Mouse (Mus musculus) limb, embryonic 14.5 days (tissue): Measurements from ENCODE around the gene Abi3. TPM values are rescaled to one million over a fixed set of nuclear protein-coding genes. Genes with fewer than 3 reads are reported as not detected.

Source experiments
- ATAC-seq: fragments of 200-750 bp; cut with Nextera tagmentation; 2 replicates; pipeline ENCODE4 v1.8.0; 2017; ENCODE audit warnings: low read depth, moderate number of reproducible peaks, moderate TSS enrichment; ENCODE audit not compliant: low FRiP score
- DNase-seq: peaks from one replicate; pipeline ENCODE4 v3.0.0-alpha.2; 2015; ENCODE audit warnings: low spot score
- H3K27ac ChIP-seq: fragments of 300-500 bp; sonication (generic); replicated peaks from 2 replicates; pipeline ENCODE4 v1.5.1; 2014; ENCODE audit warnings: low read depth, mild to moderate bottlenecking, low read length, moderate library complexity, mixed read lengths
- H3K27me3 ChIP-seq: fragments of 300-500 bp; sonication (generic); 2 replicates; pipeline ENCODE4 v1.6.1; 2014; ENCODE audit warnings: low read length, mixed read lengths; ENCODE audit not compliant: control insufficient read depth, insufficient read depth
- H3K36me3 ChIP-seq: fragments of 300-500 bp; sonication (generic); 2 replicates; pipeline ENCODE4 v1.6.1; 2014; ENCODE audit warnings: mild to moderate bottlenecking, low read length, moderate library complexity, mixed read lengths; ENCODE audit not compliant: control insufficient read depth, insufficient read depth
- H3K4me1 ChIP-seq: fragments of 300-500 bp; sonication (generic); 2 replicates; pipeline ENCODE4 v1.6.1; 2014; ENCODE audit warnings: antibody characterized with exemption, low read length, mixed read lengths; ENCODE audit not compliant: control insufficient read depth, insufficient read depth
- H3K4me2 ChIP-seq: fragments of 300-500 bp; sonication (generic); replicated peaks from 2 replicates; pipeline ENCODE4 v1.6.1; 2014; ENCODE audit warnings: low read depth, mild to moderate bottlenecking, low read length, moderate library complexity; ENCODE audit not compliant: severe bottlenecking
- H3K4me3 ChIP-seq: fragments of 300-500 bp; sonication (generic); replicated peaks from 2 replicates; pipeline ENCODE4 v1.5.1; 2014; ENCODE audit warnings: low read length
- H3K9ac ChIP-seq: fragments of 300-500 bp; sonication (generic); 2 replicates; pipeline ENCODE4 v1.6.1; 2014; ENCODE audit warnings: mild to moderate bottlenecking, low read depth, low read length, moderate library complexity; ENCODE audit not compliant: severe bottlenecking
- H3K9me3 ChIP-seq: fragments of 300-500 bp; sonication (generic); 2 replicates; pipeline ENCODE4 v1.6.1; 2016; ENCODE audit warnings: low read length; ENCODE audit not compliant: control insufficient read depth
- POLR2A ChIP-seq: fragments of 200-500 bp; IDR thresholded peaks from 2 replicates; pipeline ENCODE4 v1.8.0; 2012; ENCODE audit warnings: inconsistent platforms, mild to moderate bottlenecking, moderate library complexity, borderline replicate concordance; ENCODE audit not compliant: insufficient read depth, insufficient read length; ENCODE audit errors: extremely low read depth
- WGBS: fragments of 180-500 bp; shearing (Covaris S2); extraction: QIAGEN DNeasy Blood & Tissue Kit; methylation state at CpG from one replicate; pipeline ENCODE4 v1.1.7; 2014; 5-methylcytosine and 5-hydroxymethylcytosine counted together
- polyA plus RNA-seq, 2 experiments: library from polyadenylated mRNA; depleted of rRNA in 1 of 2; stranded (reverse) in 1 of 2; unstranded in 1 of 2; fragments of >200 nt; fragmentation: Nextera tagmentation in 1 of 2; extraction: Ambion mirVana in 1 of 2; gene quantifications; 2 replicates each; pipeline versions ENCODE4 v1.2.1 to v1.2.3; 2012 to 2014

Gene Abi3
- polyA plus RNA-seq, 2 experiments, result 5.5 to 7.8 TPM

- Histone ChIP-seq H3K4me3 (no peak overlapping the region), H3K27ac (no peak overlapping the region), H3K4me2 (no peak overlapping the region), H3K36me3 (no peaks in the 10 kb centered on the region), H3K4me1 (peaks cover 25% of the 10 kb centered on the region), H3K9ac (no peak overlapping the region), H3K9me3 (no peaks in the 10 kb centered on the region), H3K27me3 (peaks cover 90% of the 10 kb centered on the region)
- DNase-seq, result no peak
- no peak for TF ChIP-seq POLR2A
- ATAC-seq, result no peak
- 36% methylated on average over 16 of the region's 18 CpGs for WGBS
Observed at GRCm38 (mm10) chr11:95832129-95833005, 9.9 kb downstream of the Abi3 start.

DNA sequence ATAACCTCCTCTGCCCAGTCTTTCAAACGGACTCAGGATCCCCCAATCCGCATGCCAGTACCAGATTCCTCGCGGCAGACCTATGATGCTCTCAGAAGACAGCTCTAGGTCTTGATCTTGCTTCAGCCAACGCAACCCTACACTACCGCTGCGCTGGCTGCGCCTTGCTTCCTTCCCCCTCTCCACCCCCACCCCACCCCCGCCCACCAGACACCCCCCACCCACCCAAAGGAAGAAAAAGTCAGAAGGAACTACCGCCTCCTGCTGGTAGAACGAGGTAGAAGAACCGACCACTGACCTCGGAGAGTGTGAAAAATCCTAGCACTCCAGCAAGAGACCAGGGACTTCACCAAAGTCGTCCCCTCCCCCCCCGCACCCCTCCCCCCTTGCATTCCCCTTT is 10.6 kb downstream of the Abi3 start:
- Histone ChIP-seq H3K9me3 (no peaks in the 10 kb centered on the region), H3K4me1 (peaks cover 19% of the 10 kb centered on the region), H3K27me3 (peaks cover 97% of the 10 kb centered on the region), H3K9ac (no peak overlapping the region), H3K4me3 (peak overlapping the region; percentile 33), H3K36me3 (no peaks in the 10 kb centered on the region), H3K4me2 (no peak overlapping the region; the same call in 1 of the 2 replicates), H3K27ac (no peak overlapping the region)
- TF ChIP-seq POLR2A, result no peak
- ATAC-seq, result no peak
- DNase-seq, result no peak
- WGBS, result 5% methylated on average over 15 of the region's 15 CpGs

GRCm38 (mm10) chr11:95831276-95831619 is 11.0 kb downstream of the Abi3 start:
- DNase-seq, result no peak
- Histone ChIP-seq H3K27ac (no peak overlapping the region), H3K27me3 (peaks cover 97% of the 10 kb centered on the region), H3K36me3 (no peaks in the 10 kb centered on the region), H3K9ac (0 out of 2 replicates have a peak overlapping the region, but pooled peaks have one; percentile 16), H3K9me3 (no peaks in the 10 kb centered on the region), H3K4me3 (peak overlapping the region; percentile 33), H3K4me1 (peaks cover 15% of the 10 kb centered on the region), H3K4me2 (peak overlapping the region; percentile 43)
- no peak for ATAC-seq
- 8% methylated on average over 10 of the region's 10 CpGs for WGBS
- TF ChIP-seq POLR2A, result no peak

- Histone ChIP-seq H3K4me3 (peak overlapping the region; percentile 33), H3K36me3 (no peaks in the 10 kb centered on the region), H3K9ac (0 out of 2 replicates have a peak overlapping the region, but pooled peaks have one; percentile 28), H3K27ac (no peak overlapping the region), H3K9me3 (no peaks in the 10 kb centered on the region), H3K27me3 (peaks cover 92% of the 10 kb centered on the region), H3K4me1 (peaks cover 9% of the 10 kb centered on the region; the same call in 1 of the 2 replicates), H3K4me2 (peak overlapping the region; percentile 43)
- DNase-seq, result no peak
- 2% methylated on average over 80 of the region's 80 CpGs for WGBS
- no peak for ATAC-seq
- no peak for TF ChIP-seq POLR2A
Observed at GRCm38 (mm10) chr11:95830411-95831275, 11.6 kb downstream of the Abi3 start.

DNA sequence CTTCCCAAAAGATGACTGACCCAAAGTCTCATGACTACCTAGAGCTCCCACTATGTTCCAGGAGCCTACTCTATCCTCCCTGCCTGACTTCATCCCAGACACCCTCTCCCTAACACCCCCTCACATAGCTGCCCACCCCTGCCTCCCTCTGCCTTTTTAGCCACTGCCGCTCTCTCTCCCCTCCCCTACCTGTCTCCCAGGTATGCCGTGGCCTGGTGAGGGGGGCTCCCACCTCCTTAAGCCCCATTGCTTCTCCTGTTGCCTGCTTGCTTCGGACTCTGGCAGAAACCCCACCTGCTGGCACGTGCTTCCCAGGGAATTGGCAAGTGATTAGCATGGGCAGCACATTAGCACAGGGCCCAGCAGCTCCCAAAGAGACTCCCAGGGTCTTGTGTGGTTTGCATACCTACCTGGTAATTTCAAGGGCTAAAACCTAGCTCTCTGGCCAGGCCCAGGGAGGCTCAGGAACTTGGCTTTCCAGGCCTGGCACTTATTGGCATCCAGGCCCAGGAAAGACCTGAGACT is 12.7 kb downstream of the Abi3 start:
- H3K27ac ChIP-seq, result no peak overlapping the region
- DNase-seq (no peak), ATAC-seq (no peak)
- no peaks in the 10 kb centered on the region for H3K36me3 ChIP-seq
- H3K9me3 ChIP-seq, result no peaks in the 10 kb centered on the region
- 29% methylated on average over 4 of the region's 4 CpGs for WGBS
- H3K27me3 ChIP-seq, result peaks cover 92% of the 10 kb centered on the region
- peak overlapping the region; percentile 33; the same call in 1 of the 2 replicates for H3K4me3 ChIP-seq
- no peak overlapping the region for H3K9ac ChIP-seq
- no peak for TF ChIP-seq POLR2A
- no peak overlapping the region for H3K4me2 ChIP-seq
- H3K4me1 ChIP-seq, result peaks cover 14% of the 10 kb centered on the region
